Mouse (Mus musculus) layer of hippocampus, adult 2 months (tissue): ENCODE data around the gene Ppp1r7. TPM values are rescaled to one million over a fixed set of nuclear protein-coding genes. Genes with fewer than 3 reads are reported as not detected.
"Not testable (repeated sequence)": the region's sequence is repeated elsewhere in the genome, so short reads cannot be mapped to it uniquely, and the experiment has no call there.

ENCODE experiments used
- DNase-seq, 2 experiments: peaks; one replicate each; pipeline ENCODE4 v3.0.0; 2022; ENCODE audit warnings: low spot score in 2 of 2
- H3K27ac ChIP-seq: fragments of 200-600 bp; 2 replicates; pipeline ENCODE4 v1.8.1; 2022
- H3K4me3 ChIP-seq: fragments of 200-600 bp; 2 replicates; pipeline ENCODE4 v1.8.1; 2022; ENCODE audit warnings: mild to moderate bottlenecking
- CTCF ChIP-seq: fragments of 200-600 bp; conservative IDR thresholded peaks from 2 replicates; pipeline ENCODE4 v1.8.1; 2022; ENCODE audit warnings: antibody characterized with exemption, mild to moderate bottlenecking, moderate library complexity
- long read RNA-seq, 2 experiments: library from polyadenylated mRNA; stranded (forward); transcript quantifications; one replicate each; pipeline ENCODE4 v2.0.0; 2021; ENCODE audit warnings: borderline mapping rate in 2 of 2
- total RNA-seq, 2 experiments: library from RNA; stranded (reverse); gene quantifications; 2 replicates each; pipeline ENCODE4 v1.2.3; 2021

Gene Ppp1r7
- 10 to 100 TPM; 70.4 to 77.1 TPM for total RNA-seq
- long read RNA-seq, experiment 1, full-length matches to known transcripts, result 64 of 71 reads
- long read RNA-seq, experiment 1, partial matches to known transcripts, result 2 of 71 reads
- long read RNA-seq, experiment 1, other reads (novel, unspliced or antisense), result 5 of 71 reads
- long read RNA-seq, experiment 2, full-length matches to known transcripts, result 78 of 90 reads
- long read RNA-seq, experiment 2, partial matches to known transcripts, result 2 of 90 reads
- long read RNA-seq, experiment 2, other reads (novel, unspliced or antisense), result 10 of 90 reads

GRCm38 (mm10) chr1:93342648-93343503 lies at the start of gene Ppp1r7, which contains the start of gene Pask:
Gene Ppp1r7, plus strand, starts transcription at chr1:93342854.
Gene Pask, minus strand, starts transcription at chr1:93343482.
- no peak for TF ChIP-seq CTCF
- DNase-seq, result peak; percentile 92 to 95
- Histone ChIP-seq H3K27ac (peak within 1 kb of the TSS; percentile 92), H3K4me3 (peak within 1 kb of the TSS; percentile 94)

GRCm38 (mm10) chr1:93294491-93294890 lies 48.2 kb upstream of the Ppp1r7 start:
- not testable (repeated sequence) for H3K4me3 ChIP-seq, H3K27ac ChIP-seq, DNase-seq

- no peak for DNase-seq
- no peak for TF ChIP-seq CTCF
- Histone ChIP-seq H3K4me3 (no peak overlapping the region), H3K27ac (no peak overlapping the region)
Observed at GRCm38 (mm10) chr1:93299791-93300190, 42.9 kb upstream of the Ppp1r7 start.

GRCm38 (mm10) chr1:93300578-93300977 lies 42.1 kb upstream of the Ppp1r7 start:
- DNase-seq, result no peak
- Histone ChIP-seq H3K4me3 (no peak overlapping the region), H3K27ac (no peak overlapping the region)
- no peak for TF ChIP-seq CTCF

GRCm38 (mm10) chr1:93305581-93306337 lies 36.9 kb upstream of the Ppp1r7 start, which contains the start of gene Mterf4:
Gene Mterf4, minus strand, starts transcription at chr1:93305915.
- peak within 1 kb of the TSS; percentile 71 for H3K27ac ChIP-seq
- DNase-seq, result peak; percentile 78 to 81
- H3K4me3 ChIP-seq, result peak within 1 kb of the TSS; percentile 99

GRCm38 (mm10) chr1:93323973-93324372 lies 18.7 kb upstream of the Ppp1r7 start:
- TF ChIP-seq CTCF, result no peak
- H3K27ac ChIP-seq, result no peak overlapping the region
- H3K4me3 ChIP-seq, result no peak overlapping the region
- DNase-seq, result no peak

More at GRCm38 (mm10) chr1:93305581-93306337, 36.9 kb upstream of the Ppp1r7 start, which contains the start of gene Mterf4:
- TF ChIP-seq CTCF, result no peak

GRCm38 (mm10) chr1:93326446-93326845 lies 16.2 kb upstream of the Ppp1r7 start:
- H3K27ac ChIP-seq, result no peak overlapping the region
- H3K4me3 ChIP-seq, result no peak overlapping the region
- DNase-seq, result no peak
- TF ChIP-seq CTCF, result no peak

GRCm38 (mm10) chr1:93334621-93335020 lies 8.0 kb upstream of the Ppp1r7 start:
- no peak for DNase-seq
- no peak for TF ChIP-seq CTCF

GRCm38 (mm10) chr1:93343504-93344047 lies 922 bp downstream of the Ppp1r7 start:
- Histone ChIP-seq H3K27ac (peak overlapping the region; percentile 92), H3K4me3 (peak overlapping the region; percentile 94)
- peak; percentile 66 for TF ChIP-seq CTCF
- DNase-seq, result peak; percentile 93 to 96

More at GRCm38 (mm10) chr1:93334621-93335020, 8.0 kb upstream of the Ppp1r7 start:
- Histone ChIP-seq H3K27ac (no peak overlapping the region), H3K4me3 (no peak overlapping the region)

GRCm38 (mm10) chr1:93347176-93347575 lies 4.5 kb downstream of the Ppp1r7 start:
- DNase-seq, result no peak
- peak overlapping the region; percentile 43; the same call in 1 of the 2 replicates for H3K27ac ChIP-seq
- no peak overlapping the region for H3K4me3 ChIP-seq
- TF ChIP-seq CTCF, result no peak

- H3K4me3 ChIP-seq, result no peak overlapping the region
- peak overlapping the region; percentile 23; the same call in 1 of the 2 replicates for H3K27ac ChIP-seq
- peak in 1 of 2 experiments; percentile 24 for DNase-seq
- no peak for TF ChIP-seq CTCF
Observed at GRCm38 (mm10) chr1:93349701-93350100, 7.0 kb downstream of the Ppp1r7 start.

GRCm38 (mm10) chr1:93352724-93353123 lies 10.1 kb downstream of the Ppp1r7 start:
- no peak for TF ChIP-seq CTCF
- no peak overlapping the region for H3K27ac ChIP-seq
- peak; percentile 57 to 68 for DNase-seq
- H3K4me3 ChIP-seq, result no peak overlapping the region
